Mouse (Mus musculus) left cerebral cortex, postnatal 25 days (tissue): ENCODE data around the gene Gm21913. TPM values are rescaled to one million over a fixed set of nuclear protein-coding genes. Genes with fewer than 3 reads are reported as not detected.
"Not testable (repeated sequence)": the region's sequence is repeated elsewhere in the genome, so short reads cannot be mapped to it uniquely, and the experiment has no call there.

ENCODE experiments used
- DNase-seq, 2 experiments: peaks; one replicate each; pipeline ENCODE4 v3.0.0; 2022; ENCODE audit warnings: low spot score in 2 of 2, mixed read lengths in 1 of 2
- intact Hi-C: fragments of 180-260 bp; cut with DNase I; formaldehyde crosslinking; loops from one replicate; pipeline ENCODE4 v1.15.1; 2025
- total RNA-seq, 2 experiments: library from RNA; stranded (reverse); gene quantifications; 2 replicates each; pipeline ENCODE4 v1.2.3; 2021

Gene Gm21913
- total RNA-seq: not detected

GRCm38 (mm10) chrY:74623596-74623995 is at the start of gene Gm21913:
Gm21913 (plus strand) TSS chrY:74623896.
- DNase-seq, intact Hi-C loops: not testable (repeated sequence)

Other genes with a start within 250 kb of the Gm21913 start
- not detected for gene Gm29110, start 153.4 kb upstream of the Gm21913 start, total RNA-seq